Mouse (Mus musculus): Measurements from ENCODE around the gene Fmnl2.

Gene Fmnl2

GRCm38 (mm10) chr2:52862760-52863124, 5.1 kb downstream of the Fmnl2 start:
- no peak for DNase-seq (ENCODE audit: low spot score in 2 of 2)

- DNase-seq (ENCODE audit: low spot score in 2 of 2) = no peak
Measured at GRCm38 (mm10) chr2:52864635-52865034, 7.0 kb downstream of the Fmnl2 start.

DNA sequence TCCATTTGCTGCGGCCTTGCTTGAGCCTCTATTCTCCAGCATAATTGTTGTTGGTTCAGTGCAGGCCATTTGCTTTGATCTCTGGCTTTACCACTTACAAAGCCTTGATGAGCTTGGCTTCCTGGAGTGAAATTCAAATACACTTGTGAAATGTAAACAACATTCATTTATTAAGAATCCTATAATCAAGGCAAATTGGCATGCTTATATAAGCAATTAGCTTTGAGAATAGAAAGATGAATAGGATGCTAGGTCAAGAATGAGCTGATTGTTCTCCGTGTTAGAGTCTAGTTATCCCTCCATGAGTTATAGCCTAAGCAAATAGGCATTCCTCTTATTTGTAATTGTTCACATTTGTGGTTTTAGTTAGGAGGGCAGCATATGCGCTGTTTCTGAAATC, 8.5 kb downstream of the Fmnl2 start:
- DNase-seq (ENCODE audit: low spot score in 2 of 2) = no peak

- no peak for DNase-seq (ENCODE audit: low spot score in 2 of 2)
Measured at GRCm38 (mm10) chr2:52867781-52868180, 10.1 kb downstream of the Fmnl2 start.

DNA sequence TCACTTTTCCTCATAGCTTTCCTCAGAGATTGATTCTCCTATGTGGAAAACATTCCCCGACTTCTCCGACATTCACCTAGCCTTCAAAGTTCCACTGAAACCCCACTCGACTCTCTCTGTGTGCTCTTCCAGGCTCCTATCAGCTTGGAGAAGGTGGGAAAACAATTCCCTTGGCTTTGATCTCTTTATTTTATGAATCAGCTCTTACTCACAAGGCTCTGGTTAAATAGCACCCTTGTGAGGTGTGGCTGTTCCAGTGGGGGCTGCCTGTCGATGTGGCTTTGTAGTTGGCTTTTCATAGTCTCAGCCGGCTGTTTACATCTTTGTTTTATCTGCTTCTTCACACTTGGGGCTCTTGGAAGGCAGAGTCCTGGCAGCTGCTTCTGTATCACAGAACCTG, 10.5 kb downstream of the Fmnl2 start:
- DNase-seq (ENCODE audit: low spot score in 2 of 2) = no peak

DNA sequence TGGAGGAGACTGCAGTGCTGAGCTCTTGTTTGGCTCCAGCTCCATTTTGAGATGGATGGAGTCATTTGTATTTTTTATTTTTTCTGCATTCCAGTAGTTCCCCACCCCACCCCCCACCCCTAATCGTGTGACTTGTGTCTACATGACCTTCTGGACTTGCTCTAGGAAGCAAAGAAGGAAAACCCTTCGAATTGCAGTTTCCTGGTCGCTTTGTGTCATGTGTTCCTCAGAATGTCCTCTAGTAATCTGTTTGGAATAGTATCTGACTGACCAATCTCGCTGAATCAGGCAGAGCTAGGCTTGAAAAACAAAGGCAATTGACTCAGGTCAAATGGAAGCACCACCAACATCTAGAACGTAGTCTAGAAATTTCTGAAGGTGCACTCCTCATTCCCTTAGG, 15.0 kb downstream of the Fmnl2 start:
- no peak for DNase-seq (ENCODE audit: low spot score in 2 of 2)

GRCm38 (mm10) chr2:52873276-52874063, 15.8 kb downstream of the Fmnl2 start:
- peak in 1 of 2 experiments; percentile 31 for DNase-seq (ENCODE audit: low spot score in 2 of 2)

DNA sequence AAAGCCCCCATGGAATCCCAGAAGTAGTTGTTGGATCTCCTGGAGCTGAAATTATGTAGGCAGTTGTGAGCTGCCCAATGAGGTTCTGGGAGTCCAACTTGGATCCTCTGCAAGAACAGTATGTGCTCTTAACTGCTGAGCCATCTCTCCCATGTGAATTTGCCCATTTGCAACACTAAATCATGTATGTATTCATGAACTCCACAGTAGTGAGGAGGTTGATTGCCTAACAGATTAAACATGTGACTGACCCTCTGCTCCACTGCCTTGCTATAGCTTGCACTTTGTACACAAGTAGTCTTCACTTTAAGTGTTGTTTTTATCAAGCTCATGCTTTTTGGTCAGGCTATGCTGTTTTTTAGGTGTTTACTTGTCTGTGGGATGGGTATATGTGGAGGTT, 17.1 kb downstream of the Fmnl2 start:
- no peak for DNase-seq (ENCODE audit: low spot score in 2 of 2)

DNA sequence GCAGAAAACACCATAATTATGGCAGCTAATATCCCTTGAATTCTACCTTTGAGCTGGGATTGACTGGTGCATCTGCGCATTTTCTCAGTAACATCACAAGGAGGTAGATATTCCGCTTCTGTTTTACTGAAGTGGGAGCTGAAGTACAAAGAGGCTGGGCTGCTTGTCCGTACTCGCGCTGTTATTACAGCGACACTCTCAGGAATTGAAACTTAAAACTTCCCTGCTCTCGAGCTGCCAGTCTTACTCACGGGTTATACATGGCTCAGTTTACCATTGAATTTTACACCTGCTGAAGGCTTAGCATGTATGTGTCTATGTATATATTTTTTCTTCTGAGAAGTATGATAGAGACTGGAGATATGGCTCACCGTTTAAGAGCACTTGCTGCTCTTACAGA, 18.1 kb downstream of the Fmnl2 start:
- DNase-seq (ENCODE audit: low spot score in 2 of 2) = no peak

- DNase-seq (ENCODE audit: low spot score in 2 of 2) = no peak
Measured at GRCm38 (mm10) chr2:52883401-52883800, 25.7 kb downstream of the Fmnl2 start.

- DNase-seq (ENCODE audit: low spot score in 2 of 2) = no peak
Measured at GRCm38 (mm10) chr2:52884082-52884481, 26.4 kb downstream of the Fmnl2 start.

- no peak for DNase-seq (ENCODE audit: low spot score in 2 of 2)
Measured at GRCm38 (mm10) chr2:52885071-52885470, 27.4 kb downstream of the Fmnl2 start.

GRCm38 (mm10) chr2:52887281-52887680, 29.6 kb downstream of the Fmnl2 start:
- no peak for DNase-seq (ENCODE audit: low spot score in 2 of 2)

GRCm38 (mm10) chr2:52891115-52891514, 33.5 kb downstream of the Fmnl2 start:
- DNase-seq (ENCODE audit: low spot score in 2 of 2) = no peak

DNA sequence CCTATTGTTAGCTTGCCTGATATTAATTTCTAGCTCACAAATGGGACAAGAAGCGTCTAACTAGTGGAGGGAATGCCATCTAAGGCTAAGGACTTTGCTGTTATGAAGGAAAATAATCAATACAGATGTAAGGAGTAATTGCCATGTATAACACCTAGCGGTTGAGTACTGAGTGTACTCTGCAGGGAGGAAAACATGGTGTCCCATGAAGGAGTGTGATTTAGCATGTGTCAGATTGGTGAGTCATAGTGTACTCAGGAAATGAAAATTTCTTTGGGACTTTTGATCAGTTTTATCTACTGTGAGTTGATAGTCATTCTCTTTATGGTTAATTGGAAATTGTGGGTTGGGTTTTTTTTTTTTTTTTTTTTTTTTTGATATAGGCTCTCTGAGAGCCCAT, 34.1 kb downstream of the Fmnl2 start:
- no peak for DNase-seq (ENCODE audit: low spot score in 2 of 2)

GRCm38 (mm10) chr2:52894983-52895621, 37.4 kb downstream of the Fmnl2 start:
- DNase-seq (ENCODE audit: low spot score in 2 of 2) = no peak

DNA sequence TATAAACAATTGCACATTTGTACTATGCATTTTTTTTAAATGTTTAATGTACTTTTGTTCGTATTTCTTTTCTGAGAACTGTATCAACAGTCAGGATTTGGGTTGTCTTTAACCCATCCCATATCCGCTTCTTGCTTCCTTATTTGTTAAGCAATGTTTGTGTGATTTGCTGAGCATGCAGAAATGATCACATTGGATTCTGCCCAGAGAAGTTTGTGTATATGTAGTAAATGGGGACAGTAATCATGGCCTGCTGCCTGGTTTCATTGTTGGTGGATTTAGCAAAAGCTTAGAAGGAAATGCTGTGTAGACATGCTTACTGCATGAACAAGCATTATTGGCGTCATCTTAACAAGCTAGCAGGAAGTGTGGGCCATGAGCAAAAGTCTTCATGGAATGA, 39.3 kb downstream of the Fmnl2 start:
- DNase-seq (ENCODE audit: low spot score in 2 of 2) = no peak

DNA sequence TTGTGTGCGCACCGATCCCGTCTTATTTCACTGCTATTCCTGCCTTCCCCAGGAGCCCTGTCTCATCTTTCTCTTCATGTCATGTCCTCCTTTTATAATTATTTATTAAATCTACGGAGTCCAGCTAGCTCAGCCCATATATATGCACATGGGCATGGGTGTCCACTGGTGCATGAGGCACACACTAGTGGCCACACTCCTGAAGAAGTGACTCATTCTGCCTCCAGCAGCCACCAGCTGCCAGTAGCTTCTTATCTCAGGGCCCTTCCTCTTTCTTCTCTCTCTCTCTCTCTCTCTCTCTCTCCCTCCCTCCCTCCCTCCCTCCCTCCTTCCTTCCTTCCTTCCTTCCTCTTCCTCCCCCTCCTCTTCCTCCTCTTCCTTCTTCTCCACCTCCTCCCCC, 43.1 kb downstream of the Fmnl2 start:
- DNase-seq (ENCODE audit: low spot score in 2 of 2) = no peak

GRCm38 (mm10) chr2:52901300-52902013, 43.8 kb downstream of the Fmnl2 start:
- DNase-seq (ENCODE audit: low spot score in 2 of 2) = peak in 1 of 2 experiments; percentile 17

- DNase-seq (ENCODE audit: low spot score in 2 of 2) = no peak
Measured at GRCm38 (mm10) chr2:52902456-52902855, 44.8 kb downstream of the Fmnl2 start.

DNA sequence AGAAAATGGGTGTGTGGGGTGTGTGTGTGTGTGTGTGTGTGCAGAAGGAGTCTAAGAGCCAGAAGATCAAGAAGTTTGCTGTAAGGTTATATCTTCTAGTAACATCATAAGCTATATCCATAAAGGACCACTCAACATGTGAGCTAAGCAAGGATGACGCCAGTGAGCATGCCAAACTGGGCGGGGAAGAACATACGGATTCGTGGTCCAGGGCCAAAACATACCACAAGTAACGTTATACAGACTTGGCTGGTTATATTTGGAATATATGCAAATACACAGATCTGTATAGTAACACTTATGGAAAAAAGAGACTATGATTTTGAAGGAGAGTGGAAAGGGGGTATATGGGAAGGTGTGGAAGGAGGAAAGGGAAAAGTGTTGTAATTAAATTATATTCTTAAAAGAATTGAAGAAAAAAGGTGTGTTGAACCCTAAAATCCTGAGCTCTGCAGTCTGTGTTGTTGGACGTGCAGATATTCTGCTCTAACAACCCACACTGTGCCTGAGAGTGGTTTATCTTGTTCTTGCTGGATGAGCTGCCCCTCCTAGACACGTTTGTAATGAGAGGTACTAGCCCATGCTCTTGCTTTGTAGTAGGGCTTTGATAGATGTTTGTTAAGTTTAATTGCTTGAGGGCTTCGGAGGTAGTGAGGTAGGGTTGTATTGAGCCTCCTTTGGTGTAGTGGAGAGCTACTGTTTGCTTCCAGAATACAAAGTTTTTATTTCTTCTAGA, 45.7 kb downstream of the Fmnl2 start:
- DNase-seq (ENCODE audit: low spot score in 2 of 2) = no peak

DNA sequence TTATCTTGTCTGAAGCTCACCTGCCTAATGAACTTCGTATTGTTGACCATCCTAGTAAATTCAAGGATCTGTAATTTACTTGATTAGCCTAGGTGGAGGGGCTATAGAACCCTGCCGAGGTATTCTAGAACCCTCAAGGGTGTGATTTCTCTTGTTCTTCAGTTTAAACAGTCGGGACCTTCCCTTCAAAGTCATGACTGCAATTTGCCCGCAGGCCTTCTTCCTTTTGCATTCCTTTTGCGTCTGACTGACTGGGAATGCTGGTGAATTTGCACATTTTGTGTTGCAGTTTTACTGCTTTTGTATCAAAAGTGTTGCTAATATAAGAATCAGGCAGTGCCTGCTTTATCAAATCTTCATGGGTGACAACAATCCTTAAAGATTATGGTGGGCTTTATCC, 46.9 kb downstream of the Fmnl2 start:
- no peak for DNase-seq (ENCODE audit: low spot score in 2 of 2)
